Mouse (Mus musculus) heart, postnatal 0 days (tissue): Measurements from ENCODE around the gene Elp6.

ENCODE experiments used
- CTCF ChIP-seq: IDR thresholded peaks from 2 replicates; pipeline ENCODE4 v1.5.1; 2016; ENCODE audit warnings: antibody characterized with exemption, control low read depth, low read depth
- EP300 ChIP-seq: IDR thresholded peaks from 2 replicates; pipeline ENCODE4 v1.6.1; 2016; ENCODE audit warnings: antibody characterized with exemption, low read depth

- no peak for TF ChIP-seq EP300
- no peak for TF ChIP-seq CTCF
Measured at GRCm38 (mm10) chr9:110362337-110362736, 57.4 kb downstream of the Elp6 start.
